Mouse (Mus musculus): Measurements from ENCODE around the gene Selplg.

- TF ChIP-seq POLR2A (IDR thresholded peaks at IDR 0.05; ENCODE audit: borderline replicate concordance, extremely low read depth, insufficient read depth, insufficient read length, poor library complexity, severe bottlenecking) (no peak), CTCF (IDR thresholded peaks at IDR 0.05; ENCODE audit: borderline replicate concordance, extremely low read depth, insufficient read depth, insufficient read length) (peak; percentile 92)
Observed at GRCm38 (mm10) chr5:113773664-113774063, 58.8 kb downstream of the Selplg start.

Measured in brain, embryonic 14.5 days (tissue).